Mouse (Mus musculus): Measurements from ENCODE around the gene Rbp3. TPM values are rescaled to one million over a fixed set of nuclear protein-coding genes. Genes with fewer than 3 reads are reported as not detected.

The Rbp3 gene
- polyA plus RNA-seq, 1 experiment = 0.02 TPM

- no peak overlapping the region for H3K4me3 ChIP-seq (ENCODE audit: control insufficient read depth, low read depth, low read length)
- H3K27ac ChIP-seq (ENCODE audit: control insufficient read depth, insufficient read depth, low read depth, low read length) = no peak overlapping the region
- no peaks in the 10 kb centered on the region for H3K27me3 ChIP-seq (ENCODE audit: control insufficient read depth, insufficient read depth, low read length)
- no peaks in the 10 kb centered on the region for H3K36me3 ChIP-seq (ENCODE audit: control insufficient read depth, insufficient read depth, low read length)
- peaks cover 4% of the 10 kb centered on the region for H3K4me1 ChIP-seq (ENCODE audit: control insufficient read depth, insufficient read depth, low read length)
- TF ChIP-seq CTCF (IDR thresholded peaks at IDR 0.05; ENCODE audit: control insufficient read depth, insufficient read depth, insufficient replicate concordance, low read depth, low read length) = no peak
- no peak for TF ChIP-seq POLR2A (IDR thresholded peaks at IDR 0.05; ENCODE audit: control insufficient read depth, low read depth, low read length)
Observed at GRCm38 (mm10) chr14:33974752-33975151, 20.9 kb downstream of the Rbp3 start.

- H3K36me3 ChIP-seq (ENCODE audit: control insufficient read depth, insufficient read depth, low read length) = no peaks in the 10 kb centered on the region
- no peak overlapping the region for H3K27ac ChIP-seq (ENCODE audit: control insufficient read depth, insufficient read depth, low read depth, low read length)
- H3K27me3 ChIP-seq (ENCODE audit: control insufficient read depth, insufficient read depth, low read length) = no peaks in the 10 kb centered on the region
- no peak overlapping the region for H3K4me3 ChIP-seq (ENCODE audit: control insufficient read depth, low read depth, low read length)
- H3K4me1 ChIP-seq (ENCODE audit: control insufficient read depth, insufficient read depth, low read length) = peaks cover 4% of the 10 kb centered on the region
- TF ChIP-seq POLR2A (IDR thresholded peaks at IDR 0.05; ENCODE audit: control insufficient read depth, low read depth, low read length) (no peak), CTCF (IDR thresholded peaks at IDR 0.05; ENCODE audit: control insufficient read depth, insufficient read depth, insufficient replicate concordance, low read depth, low read length) (no peak)
Observed at GRCm38 (mm10) chr14:33977748-33978147, 23.9 kb downstream of the Rbp3 start.

GRCm38 (mm10) chr14:33978604-33979059, 24.8 kb downstream of the Rbp3 start, which contains the start of gene Zfp488:
Gene Zfp488 (minus strand): TSS chr14:33978764.
- no peak for TF ChIP-seq POLR2A (IDR thresholded peaks at IDR 0.05; ENCODE audit: control insufficient read depth, low read depth, low read length)
- TF ChIP-seq CTCF (IDR thresholded peaks at IDR 0.05; ENCODE audit: control insufficient read depth, insufficient read depth, insufficient replicate concordance, low read depth, low read length) = no peak
- peaks cover 4% of the 10 kb centered on the region for H3K4me1 ChIP-seq (ENCODE audit: control insufficient read depth, insufficient read depth, low read length)
- no peaks in the 10 kb centered on the region for H3K36me3 ChIP-seq (ENCODE audit: control insufficient read depth, insufficient read depth, low read length)
- no peak within 1 kb of the TSS for H3K27ac ChIP-seq (ENCODE audit: control insufficient read depth, insufficient read depth, low read depth, low read length)
- no peaks in the 10 kb centered on the region for H3K27me3 ChIP-seq (ENCODE audit: control insufficient read depth, insufficient read depth, low read length)
- peak within 1 kb of the TSS; percentile 69 for H3K4me3 ChIP-seq (ENCODE audit: control insufficient read depth, low read depth, low read length)

GRCm38 (mm10) chr14:33989201-33989600, 35.4 kb downstream of the Rbp3 start:
- no peak for TF ChIP-seq CTCF (IDR thresholded peaks at IDR 0.05; ENCODE audit: control insufficient read depth, insufficient read depth, insufficient replicate concordance, low read depth, low read length)
- H3K27ac ChIP-seq (ENCODE audit: control insufficient read depth, insufficient read depth, low read depth, low read length) = no peak overlapping the region
- H3K36me3 ChIP-seq (ENCODE audit: control insufficient read depth, insufficient read depth, low read length) = no peaks in the 10 kb centered on the region
- no peaks in the 10 kb centered on the region for H3K4me1 ChIP-seq (ENCODE audit: control insufficient read depth, insufficient read depth, low read length)
- H3K27me3 ChIP-seq (ENCODE audit: control insufficient read depth, insufficient read depth, low read length) = no peaks in the 10 kb centered on the region
- no peak overlapping the region for H3K4me3 ChIP-seq (ENCODE audit: control insufficient read depth, low read depth, low read length)

- no peak overlapping the region for H3K4me3 ChIP-seq (ENCODE audit: control insufficient read depth, low read depth, low read length)
- no peaks in the 10 kb centered on the region for H3K27me3 ChIP-seq (ENCODE audit: control insufficient read depth, insufficient read depth, low read length)
- H3K36me3 ChIP-seq (ENCODE audit: control insufficient read depth, insufficient read depth, low read length) = no peaks in the 10 kb centered on the region
- no peak overlapping the region for H3K27ac ChIP-seq (ENCODE audit: control insufficient read depth, insufficient read depth, low read depth, low read length)
- TF ChIP-seq POLR2A (IDR thresholded peaks at IDR 0.05; ENCODE audit: control insufficient read depth, low read depth, low read length) (no peak), CTCF (IDR thresholded peaks at IDR 0.05; ENCODE audit: control insufficient read depth, insufficient read depth, insufficient replicate concordance, low read depth, low read length) (no peak)
- no peaks in the 10 kb centered on the region for H3K4me1 ChIP-seq (ENCODE audit: control insufficient read depth, insufficient read depth, low read length)
Observed at GRCm38 (mm10) chr14:33991971-33992370, 38.2 kb downstream of the Rbp3 start.

GRCm38 (mm10) chr14:33993051-33993450, 39.2 kb downstream of the Rbp3 start:
- no peaks in the 10 kb centered on the region for H3K27me3 ChIP-seq (ENCODE audit: control insufficient read depth, insufficient read depth, low read length)
- no peak for TF ChIP-seq CTCF (IDR thresholded peaks at IDR 0.05; ENCODE audit: control insufficient read depth, insufficient read depth, insufficient replicate concordance, low read depth, low read length)
- no peak for TF ChIP-seq POLR2A (IDR thresholded peaks at IDR 0.05; ENCODE audit: control insufficient read depth, low read depth, low read length)

GRCm38 (mm10) chr14:33993521-33994289, 39.9 kb downstream of the Rbp3 start:
- Histone ChIP-seq H3K36me3 (ENCODE audit: control insufficient read depth, insufficient read depth, low read length) (no peaks in the 10 kb centered on the region), H3K27me3 (ENCODE audit: control insufficient read depth, insufficient read depth, low read length) (no peaks in the 10 kb centered on the region), H3K4me1 (ENCODE audit: control insufficient read depth, insufficient read depth, low read length) (no peaks in the 10 kb centered on the region), H3K27ac (ENCODE audit: control insufficient read depth, insufficient read depth, low read depth, low read length) (no peak overlapping the region), H3K4me3 (ENCODE audit: control insufficient read depth, low read depth, low read length) (no peak overlapping the region)
- TF ChIP-seq CTCF (IDR thresholded peaks at IDR 0.05; ENCODE audit: control insufficient read depth, insufficient read depth, insufficient replicate concordance, low read depth, low read length) (no peak), POLR2A (IDR thresholded peaks at IDR 0.05; ENCODE audit: control insufficient read depth, low read depth, low read length) (no peak)

More at GRCm38 (mm10) chr14:33993051-33993450, 39.2 kb downstream of the Rbp3 start:
- Histone ChIP-seq H3K27ac (ENCODE audit: control insufficient read depth, insufficient read depth, low read depth, low read length) (no peak overlapping the region), H3K4me1 (ENCODE audit: control insufficient read depth, insufficient read depth, low read length) (no peaks in the 10 kb centered on the region), H3K4me3 (ENCODE audit: control insufficient read depth, low read depth, low read length) (no peak overlapping the region), H3K36me3 (ENCODE audit: control insufficient read depth, insufficient read depth, low read length) (no peaks in the 10 kb centered on the region)
